Mouse (Mus musculus) liver, embryonic 18 days (tissue): ENCODE data around the gene Helt. TPM values are rescaled to one million over a fixed set of nuclear protein-coding genes. Genes with fewer than 3 reads are reported as not detected.

Experiments used
- polyA plus RNA-seq: library from polyadenylated mRNA; depleted of rRNA; stranded (reverse); fragments of >200 nt; gene quantifications from 2 replicates; pipeline ENCODE4 v1.2.3, GENCODE M21; 2012; rRNA removed

The Helt gene
- polyA plus RNA-seq, result not detected in 2 replicates

GRCm38 (mm10) chr8:46294181-46294892 is at the start of gene Helt:
Helt (minus strand) TSS chr8:46294671.

Other genes with a start within 250 kb of the Helt start
- 3.6 and 4.0 TPM in 2 replicates for gene Cfap97, start 142.9 kb downstream of the Helt start, polyA plus RNA-seq
- gene Snx25, start 142.5 kb downstream of the Helt start, polyA plus RNA-seq, result 4.4 and 5.6 TPM in 2 replicates
- gene Slc25a4, start 83.4 kb downstream of the Helt start, polyA plus RNA-seq, result 133 and 151 TPM in 2 replicates
- 317 and 358 TPM in 2 replicates for gene Acsl1, start 176.4 kb upstream of the Helt start, polyA plus RNA-seq